Mouse (Mus musculus): ENCODE results near the gene Pea15a.
"Not testable (repeated sequence)": the region's sequence is repeated elsewhere in the genome, so short reads cannot be mapped to it uniquely, and the experiment has no call there.

The Pea15a gene

DNA sequence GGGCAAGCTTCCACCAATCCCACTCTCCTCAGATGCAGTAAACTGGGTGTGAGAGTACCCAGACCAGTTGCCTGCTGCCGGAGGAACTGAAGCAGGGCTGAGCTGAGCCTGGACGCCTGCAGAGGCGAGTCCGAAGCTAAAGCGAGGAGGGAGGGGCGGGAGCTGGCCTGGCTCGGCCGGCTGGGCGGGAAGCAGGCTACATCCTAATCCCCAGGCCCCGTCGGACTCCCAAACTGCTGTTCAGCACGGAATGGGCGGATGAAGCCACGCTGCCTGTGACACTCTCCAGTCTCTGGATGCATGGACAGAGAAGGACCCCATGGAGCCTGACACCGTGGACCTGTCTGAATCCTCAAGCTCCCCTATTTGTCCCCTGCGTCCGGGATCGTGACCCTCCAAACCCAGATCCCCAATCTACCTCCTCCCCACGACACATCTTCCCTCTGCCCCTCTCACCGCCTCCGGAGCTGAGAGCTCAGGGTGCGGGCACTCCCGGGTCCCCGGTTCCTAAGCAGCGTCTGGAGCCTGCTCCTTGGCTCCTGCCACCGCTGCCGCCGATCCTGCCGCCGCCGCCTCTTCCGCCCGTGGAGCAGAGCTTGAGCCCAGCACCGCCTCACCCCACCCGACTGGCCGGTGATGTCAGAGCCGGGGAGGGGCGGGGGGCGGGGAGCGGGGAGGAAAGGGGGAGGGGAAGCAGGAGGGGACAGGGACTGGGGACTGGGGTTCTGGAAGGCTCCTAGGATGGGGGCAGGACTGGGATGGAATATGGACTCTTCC, at the start of gene Pea15a:
Gene Pea15a, minus strand, starts transcription at position 664 of the 777 bp plus-strand sequence.
- peak; percentile 87 for DNase-seq (ENCODE audit: low read depth)

- DNase-seq (ENCODE audit: low read depth) = peak; percentile 45
Measured at GRCm38 (mm10) chr1:172247679-172248078, 41.1 kb upstream of the Pea15a start.

DNA sequence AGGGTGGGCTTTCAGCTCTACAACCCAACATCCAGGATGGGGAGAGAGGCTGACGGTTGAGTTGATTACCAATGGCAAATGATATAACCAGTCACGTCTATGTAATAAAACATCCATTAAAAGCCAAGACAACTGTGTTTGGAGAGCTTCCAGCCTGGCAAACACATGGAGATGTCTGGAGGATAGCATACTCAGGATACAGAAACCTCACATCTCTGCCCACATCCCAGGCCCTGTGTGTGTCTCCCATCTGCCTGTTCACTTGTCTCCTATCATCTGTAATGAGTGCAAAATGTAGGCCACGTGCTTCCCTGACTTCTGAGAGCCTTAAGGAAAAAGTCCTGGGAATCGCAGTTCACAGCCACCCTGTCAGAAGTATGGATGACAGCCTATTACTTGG, 40.6 kb upstream of the Pea15a start:
- DNase-seq (ENCODE audit: low read depth) = no peak

GRCm38 (mm10) chr1:172244645-172245044, 38.0 kb upstream of the Pea15a start:
- not testable (repeated sequence) for DNase-seq (ENCODE audit: low read depth)

DNA sequence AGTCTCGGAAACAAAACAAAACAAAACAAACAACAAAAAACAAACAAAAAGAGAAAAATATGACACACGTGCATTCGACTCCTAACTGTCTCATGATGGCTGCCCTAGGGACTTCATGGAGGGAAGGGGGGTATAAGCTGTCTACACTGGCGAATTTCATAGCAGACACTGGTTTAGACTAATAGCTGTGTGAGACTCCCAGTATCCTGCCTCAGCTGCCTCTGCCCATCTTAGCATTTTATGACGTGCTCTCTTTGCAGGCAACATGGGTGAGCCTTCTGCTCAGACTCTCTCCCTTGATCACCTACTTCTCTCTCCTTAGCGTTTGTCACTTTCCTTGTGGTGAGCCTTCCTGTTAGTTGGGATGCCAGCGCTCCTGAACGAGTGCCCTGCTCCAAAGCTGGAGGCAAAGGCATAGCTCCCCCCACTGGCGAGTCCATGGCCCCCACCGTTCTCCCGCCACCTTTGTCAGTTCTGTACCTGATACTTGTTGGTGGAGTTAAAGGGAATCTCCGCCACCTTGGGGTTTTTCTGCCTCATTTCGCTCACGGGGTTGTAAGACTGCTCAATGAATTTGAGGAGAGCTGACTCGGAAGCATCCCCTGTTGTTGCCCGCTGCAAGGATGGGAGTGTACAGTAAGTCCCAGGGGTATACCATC, 37.1 kb upstream of the Pea15a start:
- DNase-seq (ENCODE audit: low read depth) = no peak

DNA sequence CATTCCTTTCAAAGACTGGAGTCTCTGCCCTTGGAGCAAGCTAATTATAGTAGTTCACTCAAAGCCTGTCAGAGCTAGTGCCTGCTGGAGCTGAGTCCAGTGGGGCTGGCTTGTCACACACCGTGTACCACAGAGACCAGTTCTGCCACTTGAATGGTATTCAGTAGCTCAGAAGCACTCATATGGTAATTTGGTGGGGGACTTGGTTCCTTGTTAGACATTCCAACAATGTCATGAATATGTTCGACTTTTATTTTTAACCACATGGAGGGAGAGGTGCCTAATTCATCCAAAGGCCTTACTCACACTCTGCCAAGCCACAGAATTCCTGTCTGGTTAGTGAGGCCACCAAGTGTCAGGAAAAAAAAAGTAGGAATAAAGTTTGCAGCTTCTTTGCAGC, 35.8 kb upstream of the Pea15a start:
- peak; percentile 77 for DNase-seq (ENCODE audit: low read depth)

DNA sequence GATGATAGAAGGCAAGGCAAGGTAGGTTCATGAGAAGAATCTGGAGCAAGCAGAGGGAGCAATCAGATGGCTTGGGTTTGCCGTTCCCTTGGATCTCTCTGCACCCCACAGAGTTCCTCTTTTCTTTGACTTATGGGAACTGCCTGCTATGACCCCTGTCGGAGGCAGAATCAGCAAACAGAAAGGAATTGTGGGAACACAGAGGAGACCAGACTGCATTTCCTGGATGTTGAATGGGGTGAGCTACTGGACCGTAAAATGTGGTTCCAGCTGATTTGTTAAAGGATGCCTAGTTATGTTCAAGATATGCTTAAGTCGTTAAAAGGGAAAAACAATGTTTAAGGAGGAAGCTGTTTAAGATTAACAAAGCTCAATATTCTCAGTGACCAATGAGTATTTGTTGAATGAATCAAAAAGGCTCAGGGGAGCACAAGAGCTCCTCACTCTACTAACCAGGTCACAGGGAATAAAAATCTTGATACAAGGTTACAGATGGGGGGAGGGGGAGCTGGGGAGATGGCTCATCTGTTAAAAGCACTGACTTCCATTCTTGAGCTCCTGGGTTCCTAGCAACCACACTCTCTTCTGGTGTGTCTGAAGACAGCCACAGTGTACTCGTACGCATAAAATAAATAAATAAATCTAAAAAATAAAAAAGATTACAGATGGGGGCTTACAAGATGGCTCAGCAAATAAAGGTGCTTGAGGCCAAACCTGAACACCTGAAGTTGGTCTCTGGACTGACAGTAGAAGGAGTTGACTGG, 34.5 kb upstream of the Pea15a start:
- no peak for DNase-seq (ENCODE audit: low read depth)

GRCm38 (mm10) chr1:172229215-172229614, 22.6 kb upstream of the Pea15a start:
- peak; percentile 35 for DNase-seq (ENCODE audit: low read depth)

GRCm38 (mm10) chr1:172228209-172228608, 21.6 kb upstream of the Pea15a start:
- no peak for DNase-seq (ENCODE audit: low read depth)

- DNase-seq (ENCODE audit: low read depth) = no peak
Measured at GRCm38 (mm10) chr1:172221297-172222063, 14.9 kb upstream of the Pea15a start.

DNA sequence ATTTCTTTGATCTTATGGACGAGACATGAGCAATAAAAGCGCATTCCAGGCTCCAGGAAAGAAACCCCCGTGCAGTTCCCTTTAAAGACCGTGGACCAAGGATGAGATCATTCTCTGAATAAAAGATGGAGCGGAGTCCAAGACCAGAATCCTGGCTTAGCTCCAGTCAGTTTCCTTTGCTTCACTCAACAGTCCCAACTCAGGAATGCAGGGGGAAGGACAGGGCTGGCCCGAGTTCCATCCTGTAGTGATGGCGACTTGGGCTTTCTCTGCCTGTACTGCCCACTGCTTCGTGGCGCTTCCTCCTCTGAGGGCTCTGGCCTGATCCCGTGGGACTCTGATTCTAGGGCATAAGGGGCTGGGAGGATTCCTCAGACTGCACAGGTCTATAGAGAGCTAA, 13.8 kb upstream of the Pea15a start:
- DNase-seq (ENCODE audit: low read depth) = peak; percentile 82

DNA sequence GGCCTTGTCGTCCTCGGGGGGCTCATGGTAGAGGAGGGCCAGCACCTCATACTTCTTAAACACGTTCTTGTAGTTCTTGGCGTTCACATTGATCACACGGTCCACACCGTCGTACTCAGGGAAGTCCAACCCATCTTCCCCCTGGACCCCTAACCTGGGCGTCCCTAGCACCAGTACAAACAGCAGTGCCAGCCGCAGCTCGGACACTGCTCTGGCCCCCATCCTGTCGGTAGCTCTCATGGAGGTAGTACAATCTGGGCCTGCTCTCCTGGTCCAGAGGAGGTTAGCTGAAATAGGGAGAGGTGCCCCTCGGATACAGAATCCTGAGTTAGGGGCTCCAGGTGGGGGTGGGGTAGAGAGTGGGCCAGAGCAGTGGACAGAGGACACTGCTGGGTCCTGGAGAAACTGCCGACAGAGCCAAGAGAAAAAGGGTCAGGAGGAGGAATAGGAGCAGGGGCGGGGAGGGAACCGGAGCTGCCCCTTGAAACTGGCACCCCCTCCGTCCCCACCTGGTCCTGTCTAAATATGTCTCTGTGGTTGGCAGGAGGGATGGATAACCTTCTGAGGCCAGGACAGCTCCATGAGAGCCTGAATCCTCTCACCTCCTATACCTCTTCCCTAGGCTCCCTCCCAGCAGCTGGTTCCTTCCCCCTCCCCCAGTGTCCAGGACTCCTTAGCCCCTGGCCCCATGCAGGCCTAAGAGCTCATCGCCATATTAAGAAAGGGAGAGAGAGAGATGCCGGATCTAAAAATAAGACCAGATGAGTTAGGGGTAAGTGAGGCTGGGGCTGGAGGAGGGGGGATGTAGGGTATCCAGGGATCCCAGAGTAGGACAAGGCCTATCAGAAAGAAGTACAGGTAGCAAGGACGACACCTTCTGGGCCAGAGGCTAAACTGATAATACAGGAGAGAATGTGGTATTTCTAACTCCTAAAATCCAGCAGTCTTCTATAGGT, 13.1 kb upstream of the Pea15a start, which contains the start of gene Casq1:
Gene Casq1, minus strand, starts transcription at position 418 of the 956 bp plus-strand sequence.
- no peak for DNase-seq (ENCODE audit: low read depth)

GRCm38 (mm10) chr1:172218164-172218910, 11.7 kb upstream of the Pea15a start:
- no peak for DNase-seq (ENCODE audit: low read depth)

- DNase-seq (ENCODE audit: low read depth) = peak; percentile 95
Measured at GRCm38 (mm10) chr1:172217148-172217547, 10.5 kb upstream of the Pea15a start.

DNA sequence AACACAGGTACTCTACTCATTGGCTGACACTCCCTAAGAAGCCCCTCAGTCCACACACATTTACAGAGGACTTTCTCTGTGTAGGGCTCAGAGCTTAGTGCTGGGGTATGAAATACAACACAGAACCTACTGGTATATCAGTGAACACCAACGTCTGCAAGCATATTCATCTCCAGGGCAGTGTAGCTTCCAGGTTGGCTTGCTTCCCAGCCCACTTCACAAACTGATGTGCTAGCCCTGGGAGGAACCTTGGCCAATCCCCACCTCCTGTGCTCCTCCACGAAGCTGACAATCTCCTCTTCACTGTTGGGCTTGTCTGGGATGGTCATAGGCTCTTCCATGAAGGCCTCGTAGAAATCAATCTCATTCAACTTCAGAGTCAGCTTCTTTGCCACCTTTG, 8.1 kb upstream of the Pea15a start:
- peak; percentile 40 for DNase-seq (ENCODE audit: low read depth)

DNA sequence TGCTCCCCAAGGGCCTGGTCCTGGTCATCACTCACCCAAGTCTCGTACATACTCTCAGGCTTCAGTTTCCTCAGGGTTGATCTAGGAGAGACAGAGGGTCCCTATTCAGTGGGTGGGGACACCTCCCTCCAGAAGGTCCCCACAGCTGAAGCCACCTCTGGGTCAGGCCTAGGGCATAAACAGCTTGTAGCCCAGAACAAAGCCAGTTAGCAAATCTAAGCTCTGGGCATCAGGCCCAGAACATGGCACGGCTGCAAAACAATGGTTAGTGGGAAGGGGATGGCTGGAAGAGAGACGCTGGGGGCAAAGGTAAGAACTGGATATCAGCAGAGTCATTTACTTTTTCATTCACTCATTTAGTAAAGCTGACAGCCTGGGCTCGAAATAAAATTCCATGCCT, 7.2 kb upstream of the Pea15a start:
- no peak for DNase-seq (ENCODE audit: low read depth)

GRCm38 (mm10) chr1:172212776-172213175, 6.2 kb upstream of the Pea15a start:
- DNase-seq (ENCODE audit: low read depth) = no peak

GRCm38 (mm10) chr1:172207111-172207584, 544 bp upstream of the Pea15a start:
- DNase-seq (ENCODE audit: low read depth) = peak; percentile 28

DNA sequence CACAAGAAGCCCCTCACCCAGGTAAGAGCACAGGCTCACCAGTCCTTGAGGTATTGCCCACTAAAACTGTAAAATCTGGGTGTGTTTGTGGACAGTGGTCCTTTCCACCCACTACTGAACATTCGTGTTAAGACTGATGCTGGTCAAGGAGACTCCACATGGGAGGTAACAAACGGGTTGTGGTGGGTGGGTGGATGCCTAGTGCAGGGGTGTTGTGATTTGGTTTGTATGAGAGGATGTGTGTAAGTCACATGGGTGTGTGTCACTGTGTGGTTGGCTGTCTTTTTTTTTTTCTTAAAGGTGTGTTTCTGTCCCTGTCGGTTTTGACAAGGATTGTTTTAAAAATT, 890 bp downstream of the Pea15a start:
- peak; percentile 44 for DNase-seq (ENCODE audit: low read depth)
